Mouse (Mus musculus) ovary, postnatal 10 days (tissue): ENCODE results near the gene Vps13d.

Source experiments
- DNase-seq: peaks from one replicate; pipeline ENCODE4 v3.0.0; 2022; ENCODE audit warnings: low spot score

The Vps13d gene

DNA sequence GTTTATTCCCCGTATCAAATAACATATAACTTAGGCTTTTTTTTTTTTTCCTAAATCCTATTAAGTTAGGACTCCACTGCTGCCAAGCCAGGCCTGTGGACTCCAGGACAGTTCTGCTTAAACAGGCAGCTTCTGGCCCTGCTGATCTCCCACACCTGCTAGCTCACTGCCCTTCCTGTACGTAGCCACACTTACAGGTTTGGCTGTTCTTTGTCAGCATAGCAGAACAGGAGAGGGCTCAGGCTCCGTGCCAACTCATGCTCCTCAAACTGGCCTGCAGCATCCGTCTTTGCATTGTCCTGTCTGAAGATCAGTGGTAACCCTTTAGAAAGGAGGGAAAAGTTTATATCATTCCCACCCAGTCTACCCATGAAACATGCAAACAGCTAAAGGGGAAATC, 108.3 kb downstream of the Vps13d start:
- DNase-seq = no peak

DNA sequence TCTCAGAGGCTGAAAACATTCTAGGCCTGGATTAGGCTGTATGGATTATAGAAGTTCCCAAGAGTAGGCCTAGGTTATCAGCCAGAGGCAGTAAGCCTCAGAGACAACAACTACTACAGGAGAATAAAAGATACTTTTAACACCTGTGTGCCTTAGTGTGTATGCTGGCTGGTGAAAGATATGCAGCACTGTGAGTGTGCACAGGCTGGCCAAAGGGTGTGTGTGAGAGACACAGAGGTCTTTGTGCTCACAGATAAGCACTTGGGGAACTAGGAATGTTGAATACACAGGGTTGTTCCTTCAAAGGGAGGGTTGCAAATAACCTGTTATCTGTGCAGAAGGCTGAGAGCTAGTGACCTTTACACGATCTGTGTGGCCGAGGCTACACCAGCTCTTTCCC, 115.5 kb downstream of the Vps13d start:
- DNase-seq = no peak

GRCm38 (mm10) chr4:145074276-145074675, 120.5 kb downstream of the Vps13d start:
- DNase-seq = no peak

DNA sequence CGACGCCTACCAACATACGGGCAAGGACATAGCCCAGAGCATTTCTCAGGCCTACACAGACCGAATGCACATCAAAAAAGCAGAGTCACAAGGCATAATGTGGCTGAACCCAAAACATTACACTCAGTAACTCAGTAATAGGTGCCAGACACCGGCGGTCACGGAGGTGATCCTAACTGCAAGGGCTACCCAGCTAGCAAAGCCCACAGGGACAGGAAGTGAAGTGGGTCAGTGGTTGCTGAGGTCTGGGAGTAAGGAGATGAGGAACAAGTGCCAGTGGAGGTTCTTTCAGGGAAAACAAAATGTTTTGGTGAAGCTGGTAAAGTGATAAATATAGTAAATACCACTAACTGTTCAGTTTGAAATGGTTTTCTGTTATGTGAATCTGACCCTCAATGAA, 121.1 kb downstream of the Vps13d start:
- DNase-seq = no peak

DNA sequence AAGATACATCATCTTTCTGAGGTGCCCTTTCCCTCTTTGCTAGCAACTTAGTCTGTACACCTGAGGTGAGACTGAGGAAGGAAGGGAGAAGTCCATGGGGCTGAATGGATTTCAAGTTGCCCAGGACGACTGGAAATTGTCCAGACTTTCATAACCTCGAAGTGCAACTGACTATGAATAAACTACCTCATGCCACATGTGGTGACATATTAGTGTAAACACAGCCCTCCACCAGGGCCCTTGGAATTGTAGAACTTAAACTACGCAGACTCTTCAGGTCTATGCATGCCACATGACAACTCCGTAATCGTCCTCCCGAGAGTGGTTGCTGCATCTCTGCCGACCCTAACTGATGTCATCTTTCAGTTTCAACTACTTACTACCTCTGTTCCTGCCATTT, 122.9 kb downstream of the Vps13d start:
- no peak for DNase-seq

DNA sequence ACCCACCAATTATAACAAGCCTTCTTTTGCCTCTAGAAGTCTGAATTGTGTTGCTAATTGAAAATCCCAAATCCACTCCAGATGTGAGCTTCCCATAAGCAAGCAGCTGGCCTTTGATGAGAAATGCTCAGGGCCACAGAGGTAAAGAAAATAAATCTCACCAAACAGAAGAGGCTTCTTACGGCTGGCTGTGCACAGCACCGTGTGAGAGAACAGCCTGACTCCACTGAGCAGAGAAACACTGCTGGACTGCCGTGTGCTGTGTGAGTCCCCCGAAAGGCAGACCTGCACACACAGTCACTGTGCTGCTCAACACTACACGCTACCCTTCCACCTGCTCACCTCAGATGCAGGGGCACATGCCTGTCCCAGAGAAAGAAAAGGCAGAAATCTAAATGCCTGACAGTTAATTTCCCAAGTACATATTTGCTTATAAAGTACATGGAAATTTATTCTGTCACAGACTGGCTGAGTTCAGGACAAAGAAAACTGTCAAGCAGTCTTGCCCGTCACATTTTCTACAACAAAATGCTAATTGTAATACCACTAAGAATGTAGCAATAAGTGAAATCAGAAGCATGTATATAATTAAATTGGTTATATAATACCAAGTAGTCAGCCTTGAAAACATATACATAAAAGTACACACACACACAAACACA, 127.7 kb downstream of the Vps13d start:
- DNase-seq = no peak

GRCm38 (mm10) chr4:145066336-145067018, 128.3 kb downstream of the Vps13d start:
- DNase-seq = no peak

- no peak for DNase-seq
These were observed 135.9 kb downstream of the Vps13d start for GRCm38 (mm10) chr4:145058749-145059442.

DNA sequence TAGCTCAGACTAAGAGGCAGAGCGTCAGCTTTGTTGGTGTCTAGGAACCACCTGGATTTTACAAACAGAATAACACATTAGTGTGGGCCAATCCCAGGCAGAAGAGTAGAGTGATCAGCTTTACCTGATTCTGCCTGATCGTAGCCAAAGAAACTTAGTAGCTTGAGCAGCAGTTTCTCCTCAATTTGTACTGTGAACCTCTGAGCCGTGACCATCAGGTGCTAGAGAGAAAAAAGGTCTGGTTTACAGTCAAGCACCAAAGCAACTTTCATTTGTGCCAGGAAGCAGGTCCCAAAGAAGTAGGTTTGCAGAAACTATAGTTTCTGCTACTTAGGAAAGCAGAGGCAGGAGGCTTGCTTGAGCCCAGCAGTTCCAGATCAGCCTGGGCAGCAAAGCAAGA, 138.5 kb downstream of the Vps13d start:
- DNase-seq = no peak

GRCm38 (mm10) chr4:145055792-145056191, 139.0 kb downstream of the Vps13d start:
- no peak for DNase-seq

DNA sequence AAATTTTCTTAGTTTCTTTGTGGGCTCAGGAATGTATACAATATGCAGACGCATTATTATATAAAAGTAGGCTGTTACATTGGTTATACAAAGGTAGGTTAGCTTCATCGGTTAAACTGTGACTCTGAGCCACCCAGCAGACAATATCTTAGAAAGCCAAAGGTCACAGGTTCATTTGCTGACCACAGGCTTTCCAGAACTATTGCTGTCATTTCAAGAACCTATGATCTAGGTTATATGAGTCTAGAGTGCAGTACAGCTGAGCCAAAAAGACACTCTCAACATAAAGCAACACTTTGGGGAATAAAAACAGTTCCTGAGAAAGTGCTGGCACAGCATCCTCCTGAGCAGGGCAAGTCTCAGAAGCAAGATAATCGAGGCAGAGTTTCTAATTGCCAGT, 140.4 kb downstream of the Vps13d start:
- DNase-seq = no peak

DNA sequence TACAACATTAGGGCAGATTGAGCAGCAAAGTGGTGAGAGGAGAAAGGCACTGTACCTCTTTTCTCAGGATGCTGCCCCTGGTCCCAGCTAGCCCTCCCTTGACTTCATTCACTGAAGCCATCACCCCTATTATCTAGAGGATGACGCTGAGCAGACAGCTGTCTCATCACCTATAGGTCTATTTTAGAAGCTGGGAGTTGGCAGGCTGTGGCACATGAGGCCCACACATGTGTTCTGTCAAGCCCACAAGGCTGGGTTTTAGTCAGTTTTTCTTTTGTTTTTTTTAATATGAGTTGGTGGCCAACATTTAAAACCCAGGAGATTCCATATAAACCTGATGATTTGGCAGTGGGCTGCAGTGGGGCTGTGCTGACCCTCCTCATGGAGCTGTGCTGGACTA, 142.1 kb downstream of the Vps13d start:
- no peak for DNase-seq

- no peak for DNase-seq
These were observed 142.5 kb downstream of the Vps13d start for GRCm38 (mm10) chr4:145052282-145052681.

- no peak for DNase-seq
These were observed 143.4 kb downstream of the Vps13d start for GRCm38 (mm10) chr4:145051209-145051969.

GRCm38 (mm10) chr4:145050518-145051208, 144.1 kb downstream of the Vps13d start:
- no peak for DNase-seq

- no peak for DNase-seq
These were observed 146.8 kb downstream of the Vps13d start for GRCm38 (mm10) chr4:145047964-145048363.

GRCm38 (mm10) chr4:145046032-145046401, 148.8 kb downstream of the Vps13d start:
- no peak for DNase-seq

DNA sequence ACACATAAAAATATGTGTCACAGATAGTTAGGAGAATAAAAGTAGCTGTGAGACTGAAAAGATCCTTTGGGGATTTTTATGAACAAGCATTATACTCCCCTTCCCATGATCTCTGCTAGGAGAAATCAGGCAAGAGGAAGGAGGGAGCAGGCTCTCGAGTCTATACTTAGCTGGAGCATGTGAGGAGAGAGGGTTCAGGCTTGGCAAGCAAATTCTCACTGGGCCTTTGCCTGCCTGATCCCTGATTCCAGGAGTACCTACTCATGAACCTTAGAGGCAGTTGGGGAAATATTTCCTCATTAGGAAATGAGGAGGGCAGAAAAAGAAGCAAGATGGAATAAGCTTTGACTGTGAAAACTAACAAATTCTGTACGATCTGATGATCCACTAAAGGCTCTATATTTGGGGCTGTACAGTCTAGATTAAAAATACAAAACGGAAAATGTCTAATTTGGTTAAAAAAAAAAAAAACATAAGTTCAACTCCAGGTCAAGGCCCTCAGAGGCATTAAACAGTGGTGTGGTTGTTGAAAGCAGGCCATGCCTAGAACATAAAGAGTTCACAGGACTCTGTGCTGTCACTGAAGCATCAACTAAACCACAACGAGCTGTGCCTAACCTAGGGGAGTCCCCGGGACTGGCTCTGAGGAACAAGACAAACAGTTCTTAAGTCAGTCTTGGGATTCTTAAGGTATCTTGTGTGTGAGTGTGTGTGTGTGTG, 149.3 kb downstream of the Vps13d start:
- no peak for DNase-seq

DNA sequence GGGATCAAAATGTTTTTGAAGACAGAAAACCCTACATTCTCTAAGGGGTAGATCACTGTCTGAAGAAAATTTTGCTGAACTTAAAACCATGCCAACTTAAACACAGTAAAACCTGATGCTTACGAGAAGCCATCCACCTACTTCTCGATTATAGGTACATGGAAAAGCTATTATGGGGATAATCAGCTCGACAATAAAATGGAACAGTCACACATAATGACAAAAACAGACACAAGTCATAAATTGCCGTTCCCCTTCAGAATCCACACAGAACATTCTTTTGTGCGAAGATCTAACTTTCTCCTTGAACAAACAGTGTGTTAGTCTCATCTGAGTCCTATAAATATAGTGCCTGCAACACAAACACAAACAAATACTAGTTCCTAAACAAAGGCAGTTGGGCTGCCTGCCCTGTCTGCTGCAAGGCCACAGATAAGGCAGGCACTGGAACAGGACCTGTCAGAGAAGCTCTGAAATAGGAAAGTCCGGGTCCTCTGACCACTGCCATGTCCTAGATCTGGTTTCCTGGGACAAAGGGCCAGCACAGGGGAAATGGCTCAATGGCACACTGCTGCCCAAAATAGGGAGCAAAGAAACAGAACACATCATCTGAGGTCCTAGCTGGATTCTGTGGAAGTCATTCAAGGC, 153.5 kb downstream of the Vps13d start:
- no peak for DNase-seq

GRCm38 (mm10) chr4:145037631-145038416, 157.0 kb downstream of the Vps13d start:
- DNase-seq = no peak
